Mouse (Mus musculus) heart, postnatal 0 days (tissue): ENCODE data around the gene Fank1.

Experiments used
- CTCF ChIP-seq: IDR thresholded peaks from 2 replicates; pipeline ENCODE4 v1.5.1; 2016; ENCODE audit warnings: antibody characterized with exemption, control low read depth, low read depth
- EP300 ChIP-seq: IDR thresholded peaks from 2 replicates; pipeline ENCODE4 v1.6.1; 2016; ENCODE audit warnings: antibody characterized with exemption, low read depth

- TF ChIP-seq CTCF (no peak), EP300 (no peak)
These were observed 86.5 kb downstream of the Fank1 start for GRCm38 (mm10) chr7:133863151-133863550.
